Mouse (Mus musculus): ENCODE measurements around the gene Castor2.

DNA sequence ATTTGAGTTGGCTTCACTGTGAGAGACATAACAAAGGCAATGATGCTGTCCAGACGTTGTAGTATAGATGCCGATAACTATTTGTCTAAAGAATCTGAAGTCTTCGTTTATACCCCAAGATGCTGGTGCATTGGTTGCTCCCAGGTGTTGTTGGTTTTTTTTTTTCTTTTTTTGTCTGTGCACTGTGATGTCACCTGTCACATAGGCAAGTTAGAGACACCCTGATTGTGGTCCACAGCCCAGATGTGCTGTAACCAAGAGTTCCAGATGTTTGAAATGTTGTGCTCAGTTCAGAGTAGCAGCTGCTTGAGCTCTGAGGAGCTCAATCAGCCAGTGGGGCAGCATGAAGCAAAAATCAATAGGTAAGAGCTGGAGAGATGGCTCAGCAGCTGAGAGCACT lies 86.5 kb downstream of the Castor2 start:
- TF ChIP-seq POLR2A (IDR thresholded peaks at IDR 0.05; ENCODE audit: insufficient read depth, low read depth, low read length), result no peak
- no peak for TF ChIP-seq CTCF (IDR thresholded peaks at IDR 0.05)
- TF ChIP-seq EP300 (IDR thresholded peaks at IDR 0.05; ENCODE audit: insufficient read depth, low read depth, low read length), result no peak

Data from heart, adult 2 months (tissue).